Mouse (Mus musculus) testis, adult 2 months (tissue): ENCODE measurements around the gene Dnah12.

Experiments
- CTCF ChIP-seq: fragments of 200-500 bp; IDR thresholded peaks from 2 replicates; pipeline ENCODE4 v1.5.1; 2012; ENCODE audit warnings: low read depth, mild to moderate bottlenecking, inconsistent platforms, low read length, moderate library complexity; ENCODE audit not compliant: control insufficient read depth, insufficient read depth, insufficient replicate concordance
- POLR2A ChIP-seq: fragments of 200-500 bp; IDR thresholded peaks from 2 replicates; pipeline ENCODE4 v1.6.1; 2012; ENCODE audit warnings: low read depth, mild to moderate bottlenecking, inconsistent platforms, low read length, moderate library complexity; ENCODE audit not compliant: control insufficient read depth

- TF ChIP-seq CTCF (no peak), POLR2A (no peak)
Observed at GRCm38 (mm10) chr14:26911201-26911600, 218.1 kb downstream of the Dnah12 start.
